Mouse (Mus musculus) cerebellum, postnatal 4 days (tissue): ENCODE measurements at regions not wholly inside any gene's neighbourhood (a gene's known extent, or its start where the extent isn't known, plus 50 kb on each side); places are given as distances from the start of the nearest gene placed in this dataset.

Experiments
- DNase-seq, 2 experiments: peaks; one replicate each; pipeline ENCODE4 v3.0.0; 2022; ENCODE audit warnings: low spot score in 2 of 2, mixed read lengths in 1 of 2

GRCm38 (mm10) chr4:87501791-87502190 lies 271.5 kb upstream of the Slc24a2 start:
- peak in 1 of 2 experiments; percentile 9 for DNase-seq

DNA sequence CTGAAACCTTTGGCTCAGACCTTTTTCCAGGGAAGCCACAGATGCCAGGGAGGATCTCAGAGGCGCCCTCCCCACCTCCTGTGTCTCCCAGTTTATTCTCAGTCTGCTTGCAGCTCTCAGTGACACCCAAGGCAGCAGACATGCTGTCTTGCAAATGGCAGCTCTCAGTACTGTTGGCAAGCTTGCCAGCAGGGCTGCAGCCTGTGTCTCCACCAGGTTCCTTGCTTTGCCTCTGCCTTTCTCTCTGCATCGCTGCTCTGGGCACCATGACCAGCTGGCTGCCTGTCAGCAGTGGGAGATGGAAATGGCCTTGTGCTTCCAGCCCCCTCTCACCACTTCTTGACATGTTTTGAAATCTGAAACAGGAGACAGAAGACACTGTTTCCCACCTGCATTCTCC lies 270.2 kb upstream of the Slc24a2 start:
- DNase-seq, result peak in 1 of 2 experiments; percentile 49

GRCm38 (mm10) chr4:87487798-87488197 lies 257.5 kb upstream of the Slc24a2 start:
- DNase-seq, result no peak

DNA sequence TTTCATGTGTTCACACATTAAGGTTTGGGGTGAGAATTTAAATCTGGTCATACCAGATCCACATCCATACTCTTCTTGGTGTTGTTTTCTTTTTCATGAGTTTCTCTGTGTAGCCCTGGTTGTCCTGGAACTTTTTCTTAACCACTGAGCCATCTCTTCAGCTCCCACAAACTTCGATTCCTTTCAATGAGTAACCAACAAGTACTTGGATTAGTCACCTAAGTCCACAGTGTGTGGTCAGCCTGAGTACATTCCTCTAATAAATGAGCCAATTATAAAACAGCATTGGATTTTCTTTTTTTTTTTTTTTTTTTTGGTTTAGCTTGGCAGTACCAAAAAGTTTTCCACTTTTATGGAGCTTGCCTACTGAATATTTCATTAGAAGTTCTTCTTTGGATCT lies 245.3 kb upstream of the Slc24a2 start:
- DNase-seq, result no peak

GRCm38 (mm10) chr4:87473331-87474039 lies 243.2 kb upstream of the Slc24a2 start:
- no peak for DNase-seq

GRCm38 (mm10) chr4:87472787-87473186 lies 242.5 kb upstream of the Slc24a2 start:
- DNase-seq, result no peak

DNA sequence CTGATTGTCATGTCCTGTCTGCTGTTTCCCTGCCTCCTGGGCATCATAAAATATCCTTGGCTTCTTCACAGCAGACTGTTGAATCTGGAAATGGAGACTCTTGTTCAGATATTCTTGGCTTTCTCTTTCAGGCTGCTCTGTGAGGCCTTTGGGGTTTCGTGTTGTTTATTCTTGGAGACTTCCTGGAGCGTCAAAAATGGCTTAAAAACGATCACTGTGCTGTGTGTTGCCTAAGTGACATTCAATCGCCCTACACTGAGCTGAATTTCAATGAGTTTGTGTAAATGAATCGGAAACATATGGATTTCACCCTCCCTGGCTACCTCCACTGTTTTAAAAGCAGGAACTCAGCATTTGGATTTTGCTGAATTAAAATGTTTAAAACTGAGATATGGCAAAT lies 241.1 kb upstream of the Slc24a2 start:
- no peak for DNase-seq

DNA sequence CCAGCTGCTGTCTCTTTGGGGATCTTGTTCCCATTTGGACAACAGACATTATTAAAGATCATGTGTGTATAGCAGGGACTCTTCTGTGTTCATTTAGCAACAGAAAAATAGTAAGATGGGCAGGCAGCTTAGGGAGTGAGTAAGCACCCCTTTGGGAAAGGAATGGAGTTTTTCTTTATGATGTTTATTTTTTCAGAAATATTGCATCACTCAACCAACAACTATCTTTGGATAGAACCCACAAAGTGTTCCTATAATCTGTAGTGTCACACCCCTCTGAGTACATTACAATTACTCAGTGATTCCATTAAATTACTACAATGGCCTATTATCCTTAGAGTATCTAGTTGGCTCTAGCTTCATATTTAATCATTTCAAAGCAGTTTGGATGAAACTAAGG lies 237.3 kb upstream of the Slc24a2 start:
- no peak for DNase-seq

GRCm38 (mm10) chr4:87467018-87467417 lies 236.7 kb upstream of the Slc24a2 start:
- DNase-seq, result no peak

- DNase-seq, result peak; percentile 32 to 89
These were observed 231.1 kb upstream of the Slc24a2 start for GRCm38 (mm10) chr4:87461181-87461912.

DNA sequence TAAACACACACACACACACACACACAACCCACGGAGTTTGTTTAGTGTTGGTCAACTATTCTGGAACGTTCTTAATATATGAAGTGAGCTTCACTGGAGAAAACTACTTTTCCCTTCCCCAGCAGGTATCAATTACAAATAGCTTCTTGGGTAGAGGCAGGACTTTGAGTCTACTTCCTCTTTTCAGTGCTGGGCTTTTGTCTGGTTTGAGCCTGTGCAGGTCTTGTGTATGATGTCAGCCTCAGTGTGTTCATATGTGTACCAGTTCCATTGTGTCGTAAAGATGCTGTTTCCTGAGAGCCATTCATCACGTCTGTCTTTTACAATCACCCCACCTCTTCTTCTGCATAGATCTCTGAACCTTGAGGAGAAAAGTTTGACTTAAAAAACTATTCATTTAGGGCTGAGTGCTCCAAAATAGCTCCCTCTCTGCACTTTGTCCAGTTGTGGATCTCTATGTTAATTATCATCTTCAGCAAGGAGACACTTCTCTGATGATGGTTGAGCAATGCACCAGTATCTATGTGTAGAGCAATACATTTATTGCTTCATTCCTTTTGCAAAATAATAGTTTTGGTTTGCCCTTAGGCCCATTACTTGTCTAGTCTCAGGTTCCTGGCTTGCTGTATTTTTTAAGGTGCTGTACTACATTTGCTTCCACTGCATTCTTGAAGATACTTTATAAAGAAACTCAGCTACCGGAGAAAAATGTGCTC lies 225.7 kb upstream of the Slc24a2 start:
- DNase-seq, result no peak

DNA sequence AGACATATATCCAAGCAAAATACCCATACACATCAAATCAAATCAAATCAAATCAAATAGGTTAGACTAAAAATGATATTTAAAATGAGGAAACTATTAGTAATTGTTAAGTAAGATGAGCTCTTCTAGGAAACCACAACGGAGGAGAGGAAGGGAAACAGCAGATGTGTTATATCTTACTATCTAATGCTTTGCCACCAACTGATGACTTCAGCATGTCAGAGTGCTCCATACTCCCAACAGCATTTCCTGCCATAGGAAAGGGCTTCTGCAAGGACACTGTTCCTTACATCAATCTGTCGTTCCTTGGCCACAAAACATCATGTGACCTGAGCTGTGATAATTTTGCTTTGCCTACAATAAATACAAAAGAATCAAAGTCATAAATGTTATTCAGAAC lies 221.8 kb upstream of the Slc24a2 start:
- DNase-seq, result no peak

DNA sequence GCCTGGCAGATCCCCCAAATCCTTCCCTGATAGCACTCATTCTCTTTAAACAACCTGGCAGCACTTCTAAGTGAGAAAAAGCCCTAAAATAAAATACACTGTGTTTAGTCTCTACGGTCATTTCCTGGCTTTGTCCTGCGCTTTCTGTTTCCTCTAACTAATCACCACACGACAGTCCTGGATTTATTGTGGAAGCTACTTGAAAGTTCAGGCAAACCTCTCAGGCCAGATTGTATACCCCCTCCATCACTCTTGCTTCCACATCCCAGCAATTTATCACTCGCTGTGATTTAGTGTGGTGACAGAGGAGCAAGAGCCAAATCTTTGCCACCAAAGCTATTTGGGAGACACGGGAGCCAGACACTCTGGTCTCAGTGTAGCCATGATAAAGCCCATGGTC lies 221.0 kb upstream of the Slc24a2 start:
- no peak for DNase-seq

- no peak for DNase-seq
These were observed 218.1 kb upstream of the Slc24a2 start for GRCm38 (mm10) chr4:87448338-87448737.

DNA sequence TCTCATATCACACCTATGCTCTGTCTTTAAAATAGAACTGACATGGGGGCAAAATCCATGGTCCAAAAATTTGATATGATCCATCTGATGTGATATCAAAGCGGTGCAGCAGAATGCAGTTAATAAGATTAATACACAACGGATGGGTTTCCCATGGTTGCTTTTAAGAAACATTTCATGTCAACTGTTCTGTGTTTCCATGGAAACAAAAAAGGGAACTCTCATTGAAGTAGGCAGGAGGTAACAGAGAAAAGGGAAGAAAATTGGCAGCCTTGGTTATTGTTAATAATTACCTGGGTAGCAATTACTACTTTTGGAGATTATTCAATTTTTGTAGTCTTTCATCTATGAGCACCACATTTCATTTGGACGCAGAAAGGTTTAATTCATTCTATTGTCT lies 216.6 kb upstream of the Slc24a2 start:
- no peak for DNase-seq

GRCm38 (mm10) chr4:87434136-87434535 lies 203.9 kb upstream of the Slc24a2 start:
- no peak for DNase-seq

DNA sequence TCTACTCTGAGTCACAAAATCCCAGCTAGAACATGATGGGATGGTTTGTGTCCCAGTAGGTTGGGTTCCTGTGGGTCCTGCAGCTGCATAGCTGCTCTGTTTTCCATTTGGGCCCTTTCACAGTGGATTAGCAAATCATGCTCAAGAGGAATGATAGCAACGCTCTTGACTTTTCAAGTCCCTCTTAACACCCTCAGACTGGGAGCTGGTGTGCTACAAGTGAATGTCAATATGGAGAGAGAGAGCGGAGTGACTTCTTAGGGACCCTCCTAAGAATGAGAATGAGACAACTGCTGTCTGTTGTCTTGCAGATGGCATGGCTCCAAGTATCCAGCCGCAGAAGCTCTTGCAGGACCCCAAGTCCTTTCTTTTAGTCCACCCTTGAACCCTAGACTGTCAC lies 198.1 kb upstream of the Slc24a2 start:
- no peak for DNase-seq

DNA sequence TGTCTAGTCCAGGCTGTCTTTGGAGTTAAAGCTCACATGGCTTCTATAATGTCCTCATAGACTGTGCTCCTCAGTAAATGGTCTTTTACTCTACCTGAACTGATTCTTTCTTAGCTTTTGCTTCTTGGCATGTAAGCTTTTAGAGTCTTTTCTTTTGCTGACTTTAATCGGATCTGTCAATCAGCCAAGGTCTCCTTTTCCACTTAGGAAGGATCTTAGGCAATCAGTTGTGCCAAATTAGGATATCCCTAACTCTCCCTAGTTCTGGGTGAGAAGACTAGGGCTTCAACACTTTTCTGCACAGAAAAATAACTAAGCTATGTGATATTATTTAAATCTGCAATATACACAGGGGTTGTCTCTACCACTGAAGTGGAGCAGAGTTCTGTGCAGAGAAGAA lies 193.8 kb upstream of the Slc24a2 start:
- DNase-seq, result no peak

- DNase-seq, result peak in 1 of 2 experiments; percentile 12
These were observed 192.3 kb upstream of the Slc24a2 start for GRCm38 (mm10) chr4:87422588-87422987.

- no peak for DNase-seq
These were observed 173.1 kb upstream of the Slc24a2 start for GRCm38 (mm10) chr4:87403354-87403753.

GRCm38 (mm10) chr4:87402173-87402556 lies 171.9 kb upstream of the Slc24a2 start:
- no peak for DNase-seq

DNA sequence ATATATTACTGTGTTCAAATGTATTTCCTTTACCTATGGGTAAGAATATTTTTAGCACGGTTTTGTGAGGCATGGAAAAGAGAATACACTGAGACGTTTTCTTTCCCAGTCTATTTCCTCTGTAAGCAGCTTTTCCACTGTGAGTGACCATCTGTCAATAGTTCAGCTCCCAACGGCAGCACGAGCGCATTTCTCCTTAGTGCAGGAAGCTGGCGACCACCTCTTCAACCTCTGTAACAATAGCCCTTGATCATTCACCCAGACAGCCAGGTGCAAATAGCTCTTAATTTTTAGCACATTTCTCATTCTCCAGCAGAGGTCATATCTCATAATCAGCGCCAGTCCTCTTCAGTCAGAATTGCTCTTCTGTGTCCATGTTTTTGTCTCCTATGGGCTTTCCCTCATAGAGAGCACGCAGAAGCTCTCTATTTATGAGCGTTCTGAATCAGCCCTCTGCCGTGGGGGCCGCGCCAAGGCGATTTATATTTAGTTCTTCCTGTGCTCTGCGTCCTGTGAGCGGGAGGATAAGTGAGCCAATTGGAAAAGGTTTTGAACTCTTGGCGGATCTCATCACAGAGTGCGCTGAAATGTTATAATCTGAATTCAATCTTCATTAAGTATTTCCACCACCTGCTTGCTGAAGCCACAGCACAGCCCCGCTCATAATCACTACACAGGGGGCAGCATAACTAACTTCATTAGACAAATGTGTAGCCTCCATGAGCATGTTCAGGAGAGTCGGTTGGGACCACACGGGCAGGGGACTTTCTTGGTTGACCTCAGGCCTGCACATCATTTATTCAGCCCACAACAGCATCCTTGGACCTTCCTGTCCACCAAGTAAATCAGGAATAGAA lies 171.3 kb upstream of the Slc24a2 start:
- DNase-seq, result no peak
